ENCODE assay signal across 18 mouse cellular contexts in the genomic region with DNA sequence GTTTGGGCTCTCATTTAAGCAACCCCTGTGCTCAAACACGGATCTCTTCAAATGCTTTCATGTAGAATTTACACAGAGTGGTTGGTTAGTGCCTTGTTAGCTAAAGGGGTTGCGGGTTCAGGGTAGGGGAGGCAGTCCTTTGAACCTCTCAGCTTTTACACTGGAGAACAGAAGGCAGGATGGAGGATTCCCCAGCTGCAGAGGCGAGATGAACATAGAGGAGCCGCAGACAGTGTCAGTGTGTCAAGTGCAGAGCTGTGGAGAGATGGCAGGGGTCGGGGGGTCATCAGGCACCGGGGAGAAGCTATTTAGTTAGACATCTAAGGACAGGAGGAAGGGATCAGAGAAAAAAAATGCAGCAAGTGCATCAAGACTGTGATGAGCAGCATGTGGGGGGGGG.
DNase-seq lines count a peak whose midpoint lies in the region; TF ChIP-seq lines count a peak whose summit lies in the region.
"Had no signal": no experiment of that assay in that cellular context is flagged by ENCODE, and none has a peak within 500 bp of the region (broad histone marks: within the 10 kb centered on the region; RNA-seq: fewer than 3 reads in every experiment).

No protein-coding gene starts in this region.

- no peak for TF ChIP-seq CTCF in brain, embryonic 14.5 days (IDR thresholded peaks at IDR 0.05; ENCODE audit: borderline replicate concordance, extremely low read depth, insufficient read depth, insufficient read length)
- no peak for TF ChIP-seq CTCF in layer of hippocampus, adult 2 months (conservative IDR thresholded peaks at IDR 0.05)

- no peak overlapping the region for H3K4me3 ChIP-seq in layer of hippocampus, adult 2 months
- H3K4me3 ChIP-seq: embryonic facial prominence, embryonic 13.5 days; forebrain, embryonic 12.5 days; heart, embryonic 13.5 days; hindbrain, embryonic 12.5 days had no signal

- DNase-seq in heart, adult 11 months, result peak; percentile 57
- no peak for DNase-seq in heart, postnatal 25 days (ENCODE audit: low spot score)
- peak; percentile 34 for DNase-seq in brain, embryonic 14.5 days (ENCODE audit: low read depth)
- DNase-seq in thymus, adult 18-20 months, result peak; percentile 6 to 23
- DNase-seq in thymus, postnatal 14 days, result peak; percentile 28
- no peak for DNase-seq in kidney, adult 11 months
- no peak for DNase-seq in layer of hippocampus, adult 2 months (ENCODE audit: low spot score in 2 of 2)
- DNase-seq in ovary, adult 18-20 months (ENCODE audit: low spot score), result no peak
- DNase-seq: adrenal gland, postnatal 14 days; cerebellum, adult 18-20 months; cerebellum, adult 9-11 months; cerebellum, postnatal 36 days; gastrocnemius, postnatal 14 days; heart, postnatal 4 days had no signal

- intact Hi-C loops in heart, postnatal 25 days (cut with DNase I), result no loop called here

- H3K27ac ChIP-seq in layer of hippocampus, adult 2 months, result no peak overlapping the region
- H3K27ac ChIP-seq: embryonic facial prominence, embryonic 13.5 days; forebrain, embryonic 12.5 days; heart, embryonic 13.5 days; hindbrain, embryonic 12.5 days had no signal

- no peak for TF ChIP-seq POLR2A in brain, embryonic 14.5 days (IDR thresholded peaks at IDR 0.05; ENCODE audit: borderline replicate concordance, extremely low read depth, insufficient read depth, insufficient read length, poor library complexity, severe bottlenecking)

Comparison
In these comparisons a context has a peak if more than half of its experiments do, and no peak if none do; other contexts are left out.
1. DNase-seq: peak in heart, adult 11 months (single experiment), brain, embryonic 14.5 days (single experiment), thymus, adult 18-20 months (2 of 2) and thymus, postnatal 14 days (single experiment); none in heart, postnatal 25 days (single experiment), kidney, adult 11 months (single experiment), layer of hippocampus, adult 2 months (0 of 2) and ovary, adult 18-20 months (single experiment).